Mouse (Mus musculus) Patski (cell line): ENCODE results near the gene Adra1d. TPM values are rescaled to one million over a fixed set of nuclear protein-coding genes. Genes with fewer than 3 reads are reported as not detected.

Experiments
- ATAC-seq: fragments of 100-300 bp; one replicate; pipeline ENCODE4 v1.8.0; 2021
- CTCF ChIA-PET: fragments of 350-600 bp; sonication (Branson Sonifier 250); formaldehyde crosslinking; loops from one replicate; lab custom pipeline; 2022; ENCODE audit warnings: inconsistent platforms; lab: Charles Lee
- POLR2A ChIA-PET: fragments of 350-600 bp; sonication (Branson Sonifier 250); formaldehyde crosslinking; loops from one replicate; lab custom pipeline; 2022; ENCODE audit warnings: antibody characterized with exemption, inconsistent platforms; lab: Charles Lee
- DNase-seq: peaks from one replicate; pipeline ENCODE4 v3.0.0-alpha.2; 2011; ENCODE audit warnings: low read depth, low spot score
- H3K27me3 ChIP-seq: fragments of 371-371 bp; one replicate; pipeline ENCODE4 v1.5.1; 2021
- CTCF ChIP-seq: fragments of 100-300 bp; IDR thresholded peaks from one replicate; pipeline ENCODE4 v1.5.1; 2021
- in situ Hi-C: fragments of 300-500 bp; cut with MboI; formaldehyde crosslinking; loops from 3 replicates; pipeline ENCODE4 v1.11.1; 2018; ENCODE audit warnings: low pct_unique_long_range_greater_than_20kb, mixed read lengths
- polyA plus RNA-seq: library from polyadenylated mRNA; unstranded; gene quantifications from one replicate; pipeline ENCODE4 v1.2.3, GENCODE M21; 2021

Gene Adra1d
- polyA plus RNA-seq, 1 experiment from 2014 or later: 7.8 TPM

GRCm38 (mm10) chr2:131502561-131502960 lies 59.5 kb downstream of the Adra1d start:
- DNase-seq (no peak), ATAC-seq (no peak)
- no peak for TF ChIP-seq CTCF
- ChIA-PET POLR2A (interaction anchor here (0.5 to 4.1 kb wide), 3 partner anchors 8 to 962 kb away, joined by 3 to 18 read pairs (median 3); no protein-coding TSS in a partner anchor), CTCF (no interaction called here)
- H3K27me3 ChIP-seq: no peaks in the 10 kb centered on the region
- in situ Hi-C loops: loop anchor here (10.0 kb wide), 1 partner anchor 238 kb away; the partner anchor contains the start of gene Pank2

- ChIA-PET CTCF (interaction anchor here (0.9 to 1.4 kb wide), 2 partner anchors 28 to 52 kb away, joined by 3 read pairs; no protein-coding TSS in a partner anchor), POLR2A (interaction anchor here (0.5 to 4.1 kb wide), 3 partner anchors 8 to 963 kb away, joined by 3 to 18 read pairs (median 3); no protein-coding TSS in a partner anchor)
- TF ChIP-seq CTCF: no peak
- DNase-seq: no peak
- no peaks in the 10 kb centered on the region for H3K27me3 ChIP-seq
- in situ Hi-C loops: loop anchor here (10.0 kb wide), 1 partner anchor 237 kb away; the partner anchor contains the start of gene Pank2
- no peak for ATAC-seq
Observed at GRCm38 (mm10) chr2:131501886-131502285, 60.2 kb downstream of the Adra1d start.

GRCm38 (mm10) chr2:131499290-131499845 lies 62.7 kb downstream of the Adra1d start:
- ChIA-PET POLR2A (no interaction called here), CTCF (interaction anchor here (1.2 kb wide), 1 partner anchor 76 kb away, joined by 4 read pairs; no protein-coding TSS in a partner anchor)
- in situ Hi-C loops: no loop called here
- ATAC-seq: no peak
- TF ChIP-seq CTCF: no peak
- DNase-seq: no peak
- H3K27me3 ChIP-seq: no peaks in the 10 kb centered on the region

GRCm38 (mm10) chr2:131498219-131498618 lies 63.9 kb downstream of the Adra1d start:
- in situ Hi-C loops: no loop called here
- no peak for ATAC-seq
- POLR2A ChIA-PET: no interaction called here
- CTCF ChIA-PET: interaction anchor here (1.2 kb wide), 1 partner anchor 75 kb away, joined by 4 read pairs; no protein-coding TSS in a partner anchor
- H3K27me3 ChIP-seq: no peaks in the 10 kb centered on the region
- TF ChIP-seq CTCF: no peak
- DNase-seq: no peak

- no peak for DNase-seq
- no peak for TF ChIP-seq CTCF
- in situ Hi-C loops: no loop called here
- POLR2A ChIA-PET: interaction anchor here (1.3 kb wide), 1 partner anchor 70 kb away, joined by 3 read pairs; no protein-coding TSS in a partner anchor
- H3K27me3 ChIP-seq: no peaks in the 10 kb centered on the region
- no peak for ATAC-seq
- CTCF ChIA-PET: interaction anchor here (0.5 kb wide), 1 partner anchor 318 kb away, joined by 3 read pairs; no protein-coding TSS in a partner anchor
Observed at GRCm38 (mm10) chr2:131497224-131497856, 64.7 kb downstream of the Adra1d start.

- DNase-seq: no peak
- no peak for TF ChIP-seq CTCF
- ChIA-PET CTCF (no interaction called here), POLR2A (interaction anchor here (0.7 to 1.3 kb wide), 3 partner anchors 29 to 331 kb away, joined by 3 to 7 read pairs (median 4); no protein-coding TSS in a partner anchor)
- in situ Hi-C loops: no loop called here
- ATAC-seq: no peak
- H3K27me3 ChIP-seq: no peaks in the 10 kb centered on the region
Observed at GRCm38 (mm10) chr2:131496125-131496820, 65.8 kb downstream of the Adra1d start.

Other genes with a start within 250 kb of the Adra1d start
- 11.5 TPM for gene Rnf24, start 209.4 kb downstream of the Adra1d start, polyA plus RNA-seq
- 47.9 TPM for gene Smox, start 70.8 kb downstream of the Adra1d start, polyA plus RNA-seq